Mouse (Mus musculus) layer of hippocampus, postnatal 25 days (tissue): ENCODE data around the gene Leng9. TPM values are rescaled to one million over a fixed set of nuclear protein-coding genes. Genes with fewer than 3 reads are reported as not detected.
A peak's percentile ranks its signal among the peaks of the same experiment; 100 is the strongest.

Source experiments
- DNase-seq, 2 experiments: peaks; one replicate each; pipeline ENCODE4 v3.0.0; 2022; ENCODE audit warnings: mixed read lengths in 2 of 2, low spot score in 1 of 2; ENCODE audit errors: extremely low spot score in 1 of 2
- total RNA-seq, 2 experiments: library from RNA; stranded (reverse); gene quantifications; 2 replicates each; pipeline ENCODE4 v1.2.3; 2021

The Leng9 gene
- total RNA-seq, 2 experiments from 2014 or later, result 5.3 to 6.0 TPM

DNA sequence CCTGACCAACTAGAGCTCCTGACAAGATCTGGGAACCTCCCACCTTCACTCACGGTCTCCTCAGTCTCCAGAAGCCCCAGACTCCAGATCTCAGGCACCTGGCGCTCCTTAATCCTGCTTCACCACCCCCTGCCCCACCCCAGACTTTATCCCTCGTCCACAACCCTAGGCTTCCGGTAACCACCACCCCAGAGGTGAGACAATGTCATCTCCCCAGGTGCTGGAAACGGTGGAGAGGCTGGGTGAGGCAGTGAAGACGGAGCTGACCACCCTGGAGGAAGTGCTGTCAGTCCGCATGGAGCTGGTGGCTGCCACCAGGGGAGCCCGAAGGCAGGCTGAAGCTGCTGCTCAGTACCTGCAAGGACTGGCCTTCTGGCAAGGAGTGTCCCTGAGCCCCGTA lies 24.9 kb downstream of the Leng9 start:
- DNase-seq, result no peak

DNA sequence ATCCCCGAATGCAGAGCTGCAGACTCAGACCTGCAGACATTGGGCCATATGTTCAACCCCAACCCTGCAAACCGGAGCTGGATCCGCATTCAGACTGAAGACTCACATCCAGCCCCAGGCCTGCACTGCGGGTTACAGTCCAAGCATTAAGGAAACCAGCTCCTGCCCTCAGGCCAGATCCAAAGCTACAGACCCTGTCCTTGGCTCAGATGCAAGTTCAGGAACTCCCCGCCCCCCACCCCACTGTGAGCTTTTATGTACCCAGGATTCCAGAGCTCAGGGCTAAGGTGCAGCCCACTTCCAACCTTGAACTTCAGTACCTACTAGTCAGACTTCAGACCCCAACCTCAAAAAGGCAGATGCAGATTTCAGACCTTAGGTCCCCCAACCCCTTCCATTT lies 25.3 kb downstream of the Leng9 start:
- no peak for DNase-seq

DNA sequence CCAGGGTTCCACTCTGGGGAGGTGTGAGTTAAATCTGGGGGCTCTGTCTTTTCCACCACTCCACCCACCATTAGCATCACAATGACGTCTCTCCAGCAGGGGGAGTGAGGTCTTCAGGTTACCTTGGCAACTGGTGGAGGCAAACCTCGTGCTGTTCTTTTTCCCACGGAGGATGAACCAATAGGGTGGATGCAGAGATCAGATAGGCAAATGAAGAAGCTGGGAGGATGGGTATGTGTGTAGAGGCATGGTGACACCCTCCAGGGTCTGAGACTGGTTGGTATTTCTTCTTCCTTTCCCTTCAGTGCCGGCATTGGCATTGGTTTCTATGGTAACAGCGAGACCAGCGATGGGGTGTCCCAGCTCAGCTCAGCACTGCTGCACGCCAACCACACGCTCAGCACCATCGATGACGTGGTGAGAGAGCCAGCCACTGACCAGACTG lies 25.8 kb downstream of the Leng9 start:
- peak in 1 of 2 experiments; percentile 58 for DNase-seq

DNA sequence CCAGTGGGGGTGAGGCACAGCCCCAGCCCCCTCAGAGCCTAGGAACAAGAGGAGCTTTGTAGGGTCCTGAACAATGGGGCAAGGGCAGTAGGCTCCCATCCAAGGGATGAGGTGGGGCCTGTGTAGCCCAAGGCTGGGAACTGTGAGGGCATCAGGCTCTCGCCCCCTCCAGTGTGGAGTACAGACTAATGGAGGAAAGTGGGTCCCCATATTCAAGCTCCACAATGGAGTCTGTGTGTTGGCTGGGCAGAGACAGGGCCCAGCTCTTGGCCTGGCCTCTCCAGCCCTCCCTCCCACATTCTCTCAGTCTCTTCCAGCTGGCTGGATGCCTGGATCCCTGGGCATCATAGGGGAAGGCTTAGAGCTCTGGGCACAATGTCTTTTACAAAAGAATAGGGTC lies 26.4 kb downstream of the Leng9 start:
- DNase-seq, result peak in 1 of 2 experiments; percentile 70

DNA sequence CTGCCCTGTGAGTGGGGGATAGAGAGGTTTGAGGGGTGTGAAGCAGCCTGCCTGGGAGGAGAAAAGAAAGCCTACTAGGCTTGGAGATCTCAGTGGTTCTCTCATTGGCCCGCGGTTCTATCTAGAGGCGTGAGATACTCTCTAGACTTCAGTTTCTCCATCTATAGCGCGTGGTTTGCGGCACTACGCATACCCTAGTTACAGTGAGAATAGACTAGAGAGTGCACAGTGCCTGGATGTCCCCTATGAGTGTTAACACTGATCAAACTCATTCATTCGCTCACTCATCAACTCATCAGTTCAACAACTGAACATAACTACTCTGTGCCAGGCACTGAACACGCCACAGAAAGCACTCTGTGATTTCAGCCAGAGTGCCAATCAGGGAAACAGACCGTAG lies 27.4 kb downstream of the Leng9 start:
- no peak for DNase-seq

DNA sequence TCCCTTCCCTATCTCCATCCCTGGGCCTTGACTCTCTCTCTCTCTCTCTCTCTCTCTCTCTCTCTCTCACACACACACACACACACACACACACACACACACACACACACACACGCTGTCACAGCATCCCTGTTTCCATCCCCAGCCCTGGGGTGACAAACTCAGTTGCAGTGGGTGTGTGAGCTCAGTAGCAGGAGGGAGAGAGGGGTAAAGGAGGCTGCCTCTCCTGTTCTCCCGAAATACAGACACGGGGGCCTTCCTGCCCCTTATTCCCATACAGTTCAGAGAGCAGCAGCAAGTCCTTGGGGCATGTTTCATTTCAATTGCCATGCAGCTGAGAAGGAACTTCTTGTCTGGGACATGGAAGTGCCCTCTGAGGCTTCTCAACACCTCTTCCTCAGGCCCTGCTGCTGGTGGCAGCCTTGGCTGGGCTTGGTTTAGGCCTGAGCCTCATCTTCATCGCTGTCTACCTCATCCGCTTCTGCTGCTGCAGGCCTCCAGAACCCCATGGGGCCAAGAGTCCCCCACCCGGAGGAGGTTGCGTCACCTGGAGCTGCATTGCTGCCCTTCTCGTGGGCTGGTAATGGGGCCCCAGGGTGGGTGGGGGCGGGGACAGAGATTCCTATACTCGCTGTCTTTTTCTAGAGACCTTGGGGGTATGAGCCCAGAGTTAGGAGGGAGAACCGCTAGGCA lies 28.0 kb downstream of the Leng9 start:
- DNase-seq, result no peak

DNA sequence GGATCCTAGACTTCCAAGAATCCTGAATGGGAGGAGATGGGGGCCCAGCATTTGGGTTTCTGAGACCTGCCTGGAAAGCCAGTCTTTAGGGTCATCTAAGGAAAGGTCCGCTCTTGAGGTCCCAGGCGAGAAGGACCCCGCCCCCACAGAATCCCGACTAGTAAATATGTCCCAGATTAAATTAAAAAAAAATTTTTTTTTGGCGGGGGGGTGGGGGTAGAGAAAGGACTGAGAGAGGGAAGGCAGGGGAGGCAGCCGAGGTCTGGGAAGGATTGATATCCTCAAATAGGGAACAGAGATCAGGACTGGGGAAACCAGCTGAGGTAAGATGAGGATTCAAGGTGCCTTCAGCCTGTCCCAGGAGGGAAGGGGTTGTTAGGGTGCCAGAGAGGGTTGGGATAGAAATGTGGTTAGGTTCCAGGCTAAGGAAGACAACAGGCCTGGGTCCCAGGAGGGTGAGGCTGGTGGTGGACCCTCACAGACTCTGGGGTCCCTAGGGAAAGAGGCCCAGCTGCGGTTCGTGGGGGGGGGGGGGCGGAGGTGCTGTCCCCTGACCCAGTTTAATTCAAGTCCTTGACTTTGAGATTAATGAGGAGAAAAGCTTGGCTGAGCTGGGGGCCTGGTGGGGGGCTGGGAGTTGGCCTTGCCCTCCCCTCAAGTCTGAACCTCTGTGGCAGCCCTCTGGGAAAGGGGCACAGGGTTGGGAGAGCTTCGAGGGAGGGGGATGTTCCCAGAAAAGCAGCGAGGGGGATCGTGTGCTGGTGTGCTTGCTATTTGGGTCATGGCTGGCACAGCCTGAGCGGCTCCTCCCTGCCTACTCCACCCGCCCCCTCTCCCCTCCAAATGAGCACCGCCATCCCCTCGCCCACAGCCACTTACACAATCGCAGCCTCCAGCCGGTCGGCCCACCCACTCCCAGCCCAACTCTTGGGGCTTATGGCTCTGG lies 29.9 kb downstream of the Leng9 start:
- DNase-seq, result no peak

DNA sequence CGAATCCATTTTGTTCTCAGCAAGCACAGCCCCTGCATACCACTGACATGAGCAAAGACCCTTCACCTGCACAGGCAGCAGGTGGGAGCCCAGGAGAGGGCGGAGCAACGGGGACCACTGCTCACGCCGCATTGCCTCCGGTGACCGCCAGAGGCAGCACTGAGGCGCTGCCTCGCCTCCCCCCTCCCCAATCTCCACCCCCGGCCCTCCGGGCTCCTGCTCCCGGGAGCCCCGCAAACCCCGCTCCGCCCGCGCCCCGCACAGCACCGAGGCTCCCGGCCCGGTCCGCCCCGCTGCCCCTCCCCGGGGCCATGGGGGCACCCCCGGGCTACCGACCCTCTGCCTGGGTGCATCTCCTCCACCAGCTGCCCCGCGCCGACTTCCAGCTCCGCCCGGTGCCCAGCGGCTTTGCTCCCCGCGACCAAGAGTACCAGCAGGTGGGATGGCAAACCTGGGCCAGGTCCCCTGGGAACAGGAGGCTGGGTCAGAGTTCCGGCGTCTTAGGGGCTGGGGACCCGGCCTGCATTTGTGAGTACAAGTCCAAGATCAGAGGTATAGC lies 30.8 kb downstream of the Leng9 start, which contains the start of gene Ttyh1:
TSS of gene Ttyh1 (plus strand) at position 65 of the 559 bp plus-strand sequence.
- DNase-seq, result peak; percentile 75 to 82

DNA sequence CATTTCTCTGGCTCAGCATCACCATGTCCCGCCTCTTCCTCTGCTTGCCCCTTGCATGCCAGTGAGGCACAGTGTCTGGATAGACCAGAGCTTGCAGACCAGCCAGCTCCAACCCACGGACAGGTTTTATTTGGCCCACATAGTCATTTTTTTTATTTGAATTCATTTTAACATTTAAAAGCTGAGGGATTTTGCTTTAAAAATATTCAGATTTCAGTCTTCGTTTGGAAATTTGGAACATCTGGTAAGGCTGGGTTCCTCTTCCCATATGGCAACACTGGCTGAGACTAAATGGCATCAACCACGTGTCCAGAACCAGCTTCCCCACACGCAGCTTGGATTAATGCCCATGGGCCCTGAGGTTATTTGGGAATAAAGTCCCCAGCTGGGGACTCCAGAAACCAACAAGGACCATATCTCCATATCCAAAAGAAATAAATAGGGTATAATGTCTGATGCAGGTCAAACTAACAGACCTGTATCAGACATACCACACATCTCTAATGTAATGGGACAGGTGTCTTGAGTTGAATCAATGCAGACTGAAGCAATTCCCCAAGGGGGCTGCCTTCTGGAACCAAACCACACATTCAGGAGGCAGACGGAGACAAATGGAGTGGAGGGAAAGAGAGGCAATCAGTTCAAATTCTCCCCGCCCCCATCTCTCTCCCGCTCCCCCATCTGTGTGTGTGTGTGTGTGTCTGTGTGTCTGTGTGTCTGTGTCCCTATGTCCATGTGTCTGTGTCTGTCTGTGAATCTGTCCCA lies 32.9 kb downstream of the Leng9 start:
- DNase-seq, result no peak

DNA sequence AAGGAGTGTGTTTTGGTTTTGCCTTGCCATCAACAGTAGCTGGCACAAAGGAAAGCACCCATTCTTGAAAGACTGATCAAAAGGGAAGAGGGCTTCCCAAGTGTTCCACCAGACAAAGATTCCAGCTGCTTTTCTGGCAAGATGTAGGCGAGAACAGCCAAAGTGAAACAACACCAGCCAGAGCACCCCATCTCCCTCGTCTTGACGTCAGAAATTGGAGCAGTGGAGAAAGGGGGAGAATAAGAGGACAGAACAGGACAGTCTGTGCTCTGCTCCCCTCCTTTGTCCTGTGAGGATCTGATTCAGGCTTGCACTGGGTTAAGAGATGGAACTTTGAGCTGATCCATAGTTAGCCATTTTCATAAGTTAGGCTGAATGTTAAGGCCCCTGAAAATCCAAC lies 38.4 kb downstream of the Leng9 start:
- no peak for DNase-seq

DNA sequence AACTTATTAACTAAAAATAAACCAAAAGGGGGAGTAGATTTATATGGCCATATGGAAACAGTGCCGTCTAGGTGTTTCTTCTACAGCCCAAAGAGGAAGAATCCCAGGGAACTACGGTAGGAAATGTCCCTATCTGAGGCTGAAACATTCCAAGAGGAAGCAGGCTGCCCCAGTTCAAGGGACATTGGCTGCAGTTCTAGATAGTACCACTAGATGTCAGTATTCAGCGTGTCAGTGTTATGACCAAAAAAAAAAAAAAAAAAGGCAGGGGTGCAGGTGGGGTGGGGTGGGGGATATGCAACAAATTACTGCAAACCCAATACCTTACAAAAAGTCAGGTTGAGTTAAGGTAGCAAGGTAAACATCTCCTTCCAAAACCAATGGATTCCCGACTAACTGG lies 46.8 kb downstream of the Leng9 start:
- DNase-seq, result no peak

DNA sequence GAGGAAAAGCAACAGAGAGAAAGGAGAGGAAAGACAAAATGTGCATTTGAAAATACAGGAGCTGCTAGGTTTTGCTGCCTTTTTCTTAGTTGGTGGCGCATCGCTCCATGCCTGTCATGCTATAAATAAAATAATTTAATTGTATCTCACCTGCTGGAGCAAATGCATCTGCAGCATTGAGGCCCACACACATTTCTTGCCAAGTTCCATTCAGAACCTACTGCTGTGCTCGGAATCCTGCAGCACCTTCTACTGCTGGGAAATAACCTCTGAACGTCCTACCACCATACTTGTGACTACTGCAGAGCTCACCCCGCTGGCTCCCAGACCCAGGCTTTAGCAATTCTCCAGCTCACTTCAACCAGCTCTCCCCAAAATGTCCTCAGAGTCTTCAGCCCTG lies 49.0 kb downstream of the Leng9 start:
- DNase-seq, result no peak

DNA sequence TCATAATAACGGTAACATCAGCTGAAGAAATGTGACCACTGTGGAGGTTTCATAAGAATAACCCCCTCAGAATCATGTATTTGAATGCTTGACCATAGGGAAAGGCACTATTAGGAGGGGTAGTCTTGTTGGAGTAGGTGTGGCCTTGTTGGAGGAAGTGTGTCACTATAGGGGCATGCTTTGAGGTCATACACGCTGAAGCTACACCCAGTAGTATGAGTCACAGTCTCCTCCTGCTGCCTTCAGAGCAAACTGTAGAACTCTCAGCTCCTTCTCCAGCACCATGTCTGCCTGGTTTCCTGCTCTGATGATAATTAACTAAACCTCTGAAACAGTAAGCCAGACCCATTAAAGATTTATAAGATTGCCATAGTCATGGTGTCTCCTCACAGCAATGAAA lies 51.3 kb downstream of the Leng9 start:
- DNase-seq, result no peak

DNA sequence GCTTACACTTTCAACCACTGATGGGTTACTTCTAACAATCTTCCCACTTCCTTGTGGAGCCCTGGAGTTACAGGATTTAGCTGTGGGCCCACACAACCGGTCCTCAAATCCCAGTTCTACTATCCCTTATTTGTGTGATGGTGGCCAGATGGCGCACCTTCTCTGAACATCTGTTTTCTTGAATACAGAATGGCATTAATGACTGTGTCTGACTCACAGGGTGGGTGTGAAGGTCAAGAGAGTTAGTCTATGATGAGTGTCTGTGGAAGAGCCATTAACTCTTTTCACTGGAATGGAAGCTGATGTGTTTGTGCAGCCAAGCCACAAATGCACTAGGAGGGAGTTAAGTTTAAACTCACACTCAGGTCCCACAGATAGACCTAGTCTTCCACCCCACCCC lies 51.9 kb downstream of the Leng9 start:
- DNase-seq, result no peak

Other genes starting within 250 kb of the Leng9 start
- gene Lilra6, start 234.9 kb downstream of the Leng9 start, total RNA-seq, result not detected
- 1 to 10 TPM; 6.3 to 6.6 TPM for gene Lair1, start 87.2 kb downstream of the Leng9 start, total RNA-seq
- gene Ttyh1, start 31.0 kb downstream of the Leng9 start, total RNA-seq, result 100 to 1,000 TPM; 625 to 681 TPM
- gene Leng8, start 13.3 kb downstream of the Leng9 start, total RNA-seq, result 100 to 1,000 TPM; 109 to 181 TPM
- 1 to 10 TPM in 1 of 2 experiments, under 1 TPM in 1; 0.75 to 1.4 TPM for gene Cdc42ep5, start 14.5 kb upstream of the Leng9 start, total RNA-seq
- gene Lilra5, start 87.4 kb upstream of the Leng9 start, total RNA-seq, result not detected
- not detected for gene Ncr1, start 187.3 kb upstream of the Leng9 start, total RNA-seq
- not detected for gene Gp6, start 247.4 kb upstream of the Leng9 start, total RNA-seq